Mouse (Mus musculus) midbrain, embryonic 10.5 days (tissue): ENCODE data around the gene Ptgs2. TPM values are rescaled to one million over a fixed set of nuclear protein-coding genes. Genes with fewer than 3 reads are reported as not detected.

Experiments used
- DNase-seq: peaks from one replicate; pipeline ENCODE4 v3.0.0-alpha.2; 2017; ENCODE audit warnings: low spot score
- H3K27ac ChIP-seq: fragments of 300-500 bp; sonication (generic); replicated peaks from 2 replicates; pipeline ENCODE4 v1.5.1; 2016; ENCODE audit warnings: mild to moderate bottlenecking
- H3K27me3 ChIP-seq: fragments of 300-500 bp; sonication (generic); 2 replicates; pipeline ENCODE4 v1.6.1; 2016; ENCODE audit warnings: low read depth, mild to moderate bottlenecking; ENCODE audit not compliant: poor library complexity, severe bottlenecking
- H3K36me3 ChIP-seq: fragments of 300-500 bp; sonication (generic); 2 replicates; pipeline ENCODE4 v1.6.1; 2016; ENCODE audit warnings: mild to moderate bottlenecking, moderate library complexity
- H3K4me1 ChIP-seq: fragments of 300-500 bp; sonication (generic); 2 replicates; pipeline ENCODE4 v1.6.1; 2016
- H3K4me3 ChIP-seq: fragments of 300-500 bp; sonication (generic); 2 replicates; pipeline ENCODE4 v1.5.1; 2016; ENCODE audit warnings: mild to moderate bottlenecking, moderate library complexity
- H3K9me3 ChIP-seq: fragments of 300-500 bp; sonication (generic); replicated peaks from 2 replicates; pipeline ENCODE4 v1.6.1; 2016; ENCODE audit warnings: mild to moderate bottlenecking
- WGBS: fragments of 180-500 bp; shearing (Covaris S2); methylation state at CpG from one replicate; pipeline ENCODE4 v1.1.7; 2016; 5-methylcytosine and 5-hydroxymethylcytosine counted together
- polyA plus RNA-seq: library from polyadenylated mRNA; unstranded; fragments of >200 nt; fragmentation: Nextera tagmentation; extraction: Ambion mirVana; gene quantifications from 2 replicates; pipeline ENCODE4 v1.2.1, GENCODE M21; 2016

The Ptgs2 gene
- 0.02 and 0.11 TPM in 2 replicates for polyA plus RNA-seq

DNA sequence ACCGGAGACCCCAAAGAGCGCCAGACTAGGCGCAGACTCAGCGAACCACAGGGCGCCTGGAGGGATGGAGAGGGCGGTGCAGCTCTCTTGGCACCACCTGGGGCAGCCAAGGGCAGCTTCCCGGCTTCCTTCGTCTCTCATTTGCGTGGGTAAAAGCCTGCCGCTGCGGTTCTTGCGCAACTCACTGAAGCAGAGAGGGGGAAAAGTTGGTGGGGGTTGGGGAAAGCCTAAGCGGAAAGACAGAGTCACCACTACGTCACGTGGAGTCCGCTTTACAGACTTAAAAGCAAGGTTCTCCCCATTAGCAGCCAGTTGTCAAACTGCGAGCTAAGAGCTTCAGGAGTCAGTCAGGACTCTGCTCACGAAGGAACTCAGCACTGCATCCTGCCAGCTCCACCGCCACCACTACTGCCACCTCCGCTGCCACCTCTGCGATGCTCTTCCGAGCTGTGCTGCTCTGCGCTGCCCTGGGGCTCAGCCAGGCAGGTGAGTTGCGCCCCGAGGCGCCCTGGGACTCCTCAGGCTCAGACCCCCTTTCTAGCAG is at the start of gene Ptgs2:
TSS of gene Ptgs2 (plus strand) at position 242 of the 544 bp plus-strand sequence.
- H3K4me3 ChIP-seq, result peak within 1 kb of the TSS; percentile 61
- H3K4me1 ChIP-seq, result peaks cover 11% of the 10 kb centered on the region
- DNase-seq, result peak; percentile 57
- H3K27me3 ChIP-seq, result peaks cover 13% of the 10 kb centered on the region
- no peaks in the 10 kb centered on the region for H3K36me3 ChIP-seq
- peak within 1 kb of the TSS; percentile 3; the same call in 1 of the 2 replicates for H3K27ac ChIP-seq
- WGBS, result 1% methylated on average over 26 of the region's 26 CpGs
- H3K9me3 ChIP-seq, result no peaks in the 10 kb centered on the region

DNA sequence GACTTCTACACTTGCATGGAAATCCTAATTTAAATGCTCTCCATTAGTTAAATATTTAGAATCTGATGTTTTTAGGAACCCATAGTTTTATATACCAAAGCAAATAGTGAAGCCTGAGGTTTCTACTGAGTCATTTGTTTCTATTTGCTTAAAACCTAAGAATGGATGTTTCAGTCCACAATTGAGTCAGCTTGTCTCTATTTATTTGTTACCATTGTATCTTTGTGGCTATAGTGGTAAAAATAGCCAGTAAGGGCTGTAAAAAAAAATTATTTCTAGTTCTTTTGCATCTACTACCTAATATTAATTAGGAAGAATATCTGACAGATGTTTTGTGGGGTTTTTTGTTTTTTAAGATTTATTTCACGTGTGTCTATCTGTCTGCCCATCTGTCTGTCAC is 49.6 kb upstream of the Ptgs2 start:
- Histone ChIP-seq H3K27me3 (no peaks in the 10 kb centered on the region), H3K4me1 (no peaks in the 10 kb centered on the region), H3K4me3 (no peak overlapping the region), H3K27ac (no peak overlapping the region), H3K9me3 (no peaks in the 10 kb centered on the region), H3K36me3 (no peaks in the 10 kb centered on the region)
- 79% methylated on average over 1 of the region's 1 CpGs for WGBS
- DNase-seq, result no peak

DNA sequence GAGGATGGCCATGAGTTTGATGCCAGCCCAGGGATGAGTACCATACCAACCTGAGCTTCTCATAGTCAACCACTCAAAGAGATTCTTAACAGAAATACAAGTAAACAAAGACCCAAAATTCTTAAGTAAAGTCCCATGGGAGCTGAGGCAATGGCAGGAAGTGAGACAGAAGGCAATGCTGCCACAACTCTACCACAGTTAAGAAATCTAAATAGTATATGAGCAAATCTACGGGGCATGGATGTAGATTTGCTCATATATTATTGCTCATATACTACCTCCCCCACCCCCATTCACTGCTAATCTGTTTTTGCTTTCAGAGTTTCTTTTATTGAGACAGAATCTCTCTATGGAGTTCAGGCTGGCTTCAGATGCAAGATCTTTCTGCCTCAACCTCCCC is 34.1 kb upstream of the Ptgs2 start:
- Histone ChIP-seq H3K27me3 (no peaks in the 10 kb centered on the region), H3K9me3 (no peaks in the 10 kb centered on the region), H3K36me3 (no peaks in the 10 kb centered on the region), H3K4me1 (no peaks in the 10 kb centered on the region), H3K4me3 (no peak overlapping the region), H3K27ac (no peak overlapping the region)
- 100% methylated on average over 1 of the region's 1 CpGs for WGBS
- no peak for DNase-seq

DNA sequence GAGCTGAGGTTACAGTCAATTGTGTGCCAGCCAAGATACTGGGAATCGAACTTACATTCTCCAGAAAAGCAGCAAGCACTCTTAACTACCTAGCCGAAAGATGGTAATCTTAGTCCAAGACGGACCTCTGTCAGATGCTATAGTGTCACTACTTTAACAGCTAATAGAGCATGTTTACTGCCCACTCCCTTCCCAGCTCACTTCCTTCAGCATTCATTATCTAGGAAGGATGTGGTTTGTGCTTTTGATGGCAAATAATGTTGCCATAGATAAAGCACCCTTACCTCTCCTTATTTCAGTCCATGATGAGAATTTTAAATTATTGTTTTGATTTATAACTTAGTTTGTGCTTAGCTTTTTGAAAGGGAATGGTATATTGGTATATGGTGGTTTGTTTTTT is 27.0 kb upstream of the Ptgs2 start:
- 79% methylated on average over 3 of the region's 3 CpGs for WGBS
- no peak for DNase-seq
- no peaks in the 10 kb centered on the region for H3K36me3 ChIP-seq
- no peaks in the 10 kb centered on the region for H3K27me3 ChIP-seq
- no peak overlapping the region for H3K4me3 ChIP-seq
- no peak overlapping the region for H3K27ac ChIP-seq
- no peaks in the 10 kb centered on the region for H3K9me3 ChIP-seq
- H3K4me1 ChIP-seq, result no peaks in the 10 kb centered on the region

DNA sequence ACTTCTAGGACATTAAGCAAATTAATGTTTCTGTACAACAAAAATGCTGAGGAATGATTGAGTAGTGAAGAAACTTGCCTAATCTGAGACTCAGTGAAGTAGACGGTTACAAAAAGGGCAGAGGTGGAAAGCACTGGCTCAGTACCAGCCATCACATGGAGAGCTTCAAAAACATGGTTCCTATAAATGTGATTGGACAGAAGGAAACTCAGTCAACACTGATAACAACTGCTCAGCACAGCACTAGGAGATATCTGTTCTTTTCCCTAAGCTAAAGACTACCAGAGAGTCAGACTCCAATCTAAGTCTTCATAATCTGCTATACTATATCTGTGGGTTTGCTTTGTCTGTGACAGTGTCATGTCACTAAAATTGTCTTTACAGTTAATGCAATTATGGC is 25.2 kb upstream of the Ptgs2 start:
- DNase-seq, result no peak
- Histone ChIP-seq H3K4me3 (no peak overlapping the region), H3K9me3 (no peaks in the 10 kb centered on the region), H3K4me1 (no peaks in the 10 kb centered on the region), H3K36me3 (no peaks in the 10 kb centered on the region), H3K27ac (no peak overlapping the region), H3K27me3 (no peaks in the 10 kb centered on the region)
- WGBS, result 90% methylated on average over 1 of the region's 1 CpGs

DNA sequence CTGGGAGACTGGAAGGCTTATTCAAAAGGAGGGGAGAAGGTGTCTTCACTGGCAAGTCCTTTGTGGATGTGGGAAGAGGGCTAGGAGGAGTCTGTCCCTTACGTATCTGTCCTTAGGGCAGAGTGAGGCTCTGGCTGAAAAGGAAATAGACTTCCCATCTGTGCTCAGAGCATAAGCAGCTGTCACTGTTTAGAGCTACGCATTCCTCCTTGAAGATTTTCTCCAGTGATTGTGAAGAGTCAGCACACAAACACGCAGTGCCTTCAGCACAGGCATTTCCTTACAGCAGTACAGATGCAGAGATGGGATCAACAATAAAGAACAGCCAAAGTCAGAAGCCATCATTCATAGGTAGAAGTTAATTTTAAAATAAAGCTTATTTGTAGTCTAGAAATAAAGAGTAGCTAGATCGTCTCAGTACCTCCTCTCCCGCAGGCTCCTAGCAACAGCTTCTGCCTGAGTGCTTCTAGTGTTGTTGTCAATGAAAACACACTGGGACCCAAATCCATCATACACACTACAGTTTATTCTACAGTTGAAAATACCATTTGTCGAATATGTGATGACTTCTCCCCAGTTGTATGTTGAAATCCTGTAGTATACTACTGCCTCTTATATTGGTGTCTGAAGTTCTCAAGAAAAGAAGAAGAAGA is 10.7 kb upstream of the Ptgs2 start:
- Histone ChIP-seq H3K27me3 (no peaks in the 10 kb centered on the region), H3K4me3 (no peak overlapping the region), H3K27ac (no peak overlapping the region), H3K9me3 (no peaks in the 10 kb centered on the region), H3K4me1 (no peaks in the 10 kb centered on the region), H3K36me3 (no peaks in the 10 kb centered on the region)
- 78% methylated on average over 6 of the region's 6 CpGs for WGBS
- no peak for DNase-seq

DNA sequence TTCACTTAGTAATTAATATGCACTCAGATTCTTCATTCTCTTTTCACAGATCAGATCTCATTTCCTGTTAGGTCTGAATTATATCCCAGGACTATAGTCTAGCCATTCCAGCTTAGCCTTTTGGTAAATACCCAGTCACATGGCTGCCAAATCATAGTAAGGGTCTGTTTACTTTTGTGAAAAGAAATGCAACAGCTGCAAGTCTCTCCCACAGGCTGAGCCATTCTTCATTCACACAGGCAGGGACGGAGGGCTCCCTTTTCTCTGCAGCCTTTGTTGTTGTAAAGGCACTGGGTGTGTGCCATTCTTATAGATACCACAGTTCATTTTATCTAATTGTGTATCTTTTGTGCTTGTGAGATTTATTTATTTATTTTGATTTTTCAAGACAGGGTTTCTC is 9.6 kb upstream of the Ptgs2 start:
- DNase-seq, result no peak
- Histone ChIP-seq H3K4me3 (no peak overlapping the region), H3K36me3 (no peaks in the 10 kb centered on the region), H3K27me3 (no peaks in the 10 kb centered on the region), H3K9me3 (no peaks in the 10 kb centered on the region), H3K4me1 (no peaks in the 10 kb centered on the region), H3K27ac (no peak overlapping the region)
- 56% methylated on average over 1 of the region's 1 CpGs for WGBS

DNA sequence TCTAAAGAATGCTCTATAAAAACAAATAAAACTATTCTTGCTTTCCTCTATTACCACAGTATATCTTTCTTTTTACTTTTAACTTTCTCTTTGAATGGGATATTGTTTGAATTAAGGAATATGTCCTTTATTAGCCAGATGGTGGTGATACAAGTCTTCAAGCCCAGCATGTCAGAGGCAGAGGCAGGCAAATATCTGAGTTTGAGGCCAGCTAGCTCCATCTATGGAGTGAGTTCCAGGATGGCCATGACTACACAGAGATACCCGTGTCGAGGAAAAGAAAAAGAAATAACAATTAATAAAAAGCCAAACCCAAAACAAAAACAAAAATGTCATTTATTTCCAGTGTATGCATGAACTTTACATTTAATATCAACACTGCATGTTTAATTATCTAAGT is 2.8 kb upstream of the Ptgs2 start:
- H3K9me3 ChIP-seq, result no peaks in the 10 kb centered on the region
- H3K4me1 ChIP-seq, result peaks cover 11% of the 10 kb centered on the region
- 83% methylated on average over 2 of the region's 2 CpGs for WGBS
- no peak for DNase-seq
- peaks cover 13% of the 10 kb centered on the region for H3K27me3 ChIP-seq
- H3K4me3 ChIP-seq, result no peak overlapping the region
- no peaks in the 10 kb centered on the region for H3K36me3 ChIP-seq
- no peak overlapping the region for H3K27ac ChIP-seq

DNA sequence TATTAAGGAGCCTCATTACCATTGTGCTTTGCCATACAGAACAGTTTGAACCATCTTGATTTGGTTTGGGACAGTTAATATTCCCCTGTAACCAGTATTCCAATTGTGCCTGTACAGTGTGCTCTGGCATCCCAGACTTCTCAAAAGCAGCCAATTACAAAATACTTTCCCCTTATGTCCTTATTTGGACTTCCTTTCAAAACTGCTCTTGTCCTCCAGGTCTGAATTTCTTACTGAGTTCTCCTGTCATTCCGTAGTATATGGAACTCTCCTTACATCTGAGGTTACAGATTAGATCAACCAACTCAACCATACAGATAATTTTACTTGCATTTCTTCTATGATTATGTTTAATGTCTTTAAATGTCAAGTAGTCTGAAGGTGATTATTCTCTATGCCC is 2.1 kb upstream of the Ptgs2 start:
- 75% methylated on average over 1 of the region's 1 CpGs for WGBS
- Histone ChIP-seq H3K4me1 (peaks cover 11% of the 10 kb centered on the region), H3K4me3 (no peak overlapping the region), H3K36me3 (no peaks in the 10 kb centered on the region), H3K27me3 (peaks cover 13% of the 10 kb centered on the region), H3K9me3 (no peaks in the 10 kb centered on the region), H3K27ac (no peak overlapping the region)
- DNase-seq, result no peak

DNA sequence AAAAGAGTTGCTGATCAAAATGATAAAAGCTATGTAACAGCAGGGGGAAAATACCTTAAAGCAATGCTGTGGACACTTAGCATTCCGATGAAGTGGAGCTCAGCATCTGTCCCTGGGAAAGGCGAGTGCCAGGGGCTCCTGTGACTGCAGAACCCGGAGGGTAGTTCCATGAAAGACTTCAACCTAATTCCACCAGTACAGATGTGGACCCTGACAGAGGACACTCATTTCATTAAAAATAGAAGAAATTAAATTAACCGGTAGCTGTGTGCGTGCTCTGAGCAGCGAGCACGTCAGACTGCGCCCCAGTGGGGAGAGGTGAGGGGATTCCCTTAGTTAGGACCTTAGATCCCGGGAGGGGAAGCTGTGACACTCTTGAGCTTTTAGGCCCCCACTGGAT is 457 bp upstream of the Ptgs2 start:
- DNase-seq, result no peak
- H3K4me1 ChIP-seq, result peaks cover 11% of the 10 kb centered on the region
- H3K36me3 ChIP-seq, result no peaks in the 10 kb centered on the region
- WGBS, result 2% methylated on average over 9 of the region's 9 CpGs
- H3K4me3 ChIP-seq, result peak overlapping the region; percentile 61
- H3K27me3 ChIP-seq, result peaks cover 13% of the 10 kb centered on the region
- peak overlapping the region; percentile 3; the same call in 1 of the 2 replicates for H3K27ac ChIP-seq
- no peaks in the 10 kb centered on the region for H3K9me3 ChIP-seq

DNA sequence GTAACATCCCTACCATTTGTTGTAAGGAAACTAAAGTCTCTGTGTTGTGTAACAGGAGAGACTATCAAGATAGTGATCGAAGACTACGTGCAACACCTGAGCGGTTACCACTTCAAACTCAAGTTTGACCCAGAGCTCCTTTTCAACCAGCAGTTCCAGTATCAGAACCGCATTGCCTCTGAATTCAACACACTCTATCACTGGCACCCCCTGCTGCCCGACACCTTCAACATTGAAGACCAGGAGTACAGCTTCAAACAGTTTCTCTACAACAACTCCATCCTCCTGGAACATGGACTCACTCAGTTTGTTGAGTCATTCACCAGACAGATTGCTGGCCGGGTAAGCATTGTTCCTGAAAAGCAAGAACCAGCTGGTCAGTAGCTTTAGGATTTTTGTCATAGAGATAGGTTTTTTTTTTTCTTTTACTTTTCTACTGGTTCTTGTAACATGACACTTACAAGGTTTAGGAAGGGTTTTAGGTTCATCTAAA is 4.4 kb downstream of the Ptgs2 start:
- no peak overlapping the region for H3K27ac ChIP-seq
- H3K4me1 ChIP-seq, result peaks cover 10% of the 10 kb centered on the region
- 89% methylated on average over 6 of the region's 6 CpGs for WGBS
- no peaks in the 10 kb centered on the region for H3K36me3 ChIP-seq
- no peaks in the 10 kb centered on the region for H3K9me3 ChIP-seq
- DNase-seq, result no peak
- peaks cover 3% of the 10 kb centered on the region; the same call in 1 of the 2 replicates for H3K27me3 ChIP-seq
- no peak overlapping the region for H3K4me3 ChIP-seq

DNA sequence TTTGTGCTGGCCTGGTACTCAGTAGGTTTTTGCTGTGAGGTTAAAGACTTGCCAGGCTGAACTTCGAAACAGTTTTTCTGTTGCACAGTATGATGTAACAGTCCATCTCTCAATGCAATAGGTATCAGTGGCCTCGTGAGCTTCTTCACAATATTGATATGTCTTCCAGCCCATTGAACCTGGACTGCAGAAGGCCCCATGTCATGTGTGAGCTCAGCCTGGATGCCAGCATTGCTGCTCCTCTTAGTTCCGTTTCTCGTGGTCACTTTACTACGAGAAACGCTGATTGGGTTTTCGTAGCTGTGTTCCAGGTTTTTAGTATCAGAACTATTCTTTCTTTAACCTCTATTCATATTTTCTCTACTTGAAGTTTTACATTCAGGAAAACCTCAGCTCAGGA is 6.9 kb downstream of the Ptgs2 start:
- H3K9me3 ChIP-seq, result no peaks in the 10 kb centered on the region
- WGBS, result 93% methylated on average over 7 of the region's 7 CpGs
- no peak overlapping the region for H3K27ac ChIP-seq
- no peaks in the 10 kb centered on the region for H3K4me1 ChIP-seq
- DNase-seq, result no peak
- no peak overlapping the region for H3K4me3 ChIP-seq
- H3K27me3 ChIP-seq, result no peaks in the 10 kb centered on the region
- H3K36me3 ChIP-seq, result no peaks in the 10 kb centered on the region

DNA sequence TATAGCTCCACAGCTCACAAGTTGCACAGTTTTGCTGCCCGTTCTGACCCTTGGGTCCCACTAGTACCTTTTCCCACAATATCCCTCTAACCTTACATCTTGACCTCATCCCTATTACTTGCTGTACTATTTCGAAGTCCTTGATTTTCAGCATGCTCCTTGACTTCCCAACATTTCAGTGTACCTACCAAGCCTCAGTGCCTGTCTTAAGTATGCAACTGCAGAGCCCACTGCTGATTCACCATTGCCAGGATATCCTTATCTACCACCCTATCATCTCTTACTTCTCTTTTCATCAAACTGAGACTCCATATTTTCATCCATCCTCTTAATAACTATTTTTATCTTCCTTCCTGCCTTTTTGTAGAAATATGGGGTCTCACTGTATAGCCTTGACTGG is 9.8 kb downstream of the Ptgs2 start:
- H3K9me3 ChIP-seq, result no peaks in the 10 kb centered on the region
- H3K4me3 ChIP-seq, result no peak overlapping the region
- no peak for DNase-seq
- WGBS, result 88% methylated on average over 2 of the region's 2 CpGs
- no peaks in the 10 kb centered on the region for H3K27me3 ChIP-seq
- H3K27ac ChIP-seq, result no peak overlapping the region
- no peaks in the 10 kb centered on the region for H3K36me3 ChIP-seq
- no peaks in the 10 kb centered on the region for H3K4me1 ChIP-seq
